Mouse (Mus musculus) embryo, embryonic 11.5 days (tissue): Measurements from ENCODE around the gene Btbd11.

Experiments used
- DNase-seq: peaks from one replicate; pipeline ENCODE4 v3.0.0-alpha.2; 2012; ENCODE audit warnings: low read depth, low spot score

Btbd11 gene

DNA sequence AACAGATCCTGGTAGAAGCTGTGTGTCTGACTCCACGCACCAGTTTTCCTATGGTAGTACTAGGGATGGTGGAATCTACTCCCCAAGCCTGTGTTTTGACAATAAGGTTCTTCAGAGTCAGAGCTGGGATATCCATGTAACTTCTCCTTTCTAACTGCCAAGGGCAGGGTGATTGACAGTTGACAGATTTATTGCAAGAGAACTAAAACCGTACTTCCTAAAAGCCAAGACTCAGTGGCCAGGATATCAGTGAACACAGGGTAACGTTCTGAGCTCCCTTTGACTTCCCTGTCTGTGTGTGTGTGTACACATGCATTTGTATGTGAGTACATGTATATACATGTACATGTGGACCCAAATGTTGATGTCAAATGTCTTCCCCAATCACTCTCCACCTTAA lies 201.1 kb downstream of the Btbd11 start:
- no peak for DNase-seq

DNA sequence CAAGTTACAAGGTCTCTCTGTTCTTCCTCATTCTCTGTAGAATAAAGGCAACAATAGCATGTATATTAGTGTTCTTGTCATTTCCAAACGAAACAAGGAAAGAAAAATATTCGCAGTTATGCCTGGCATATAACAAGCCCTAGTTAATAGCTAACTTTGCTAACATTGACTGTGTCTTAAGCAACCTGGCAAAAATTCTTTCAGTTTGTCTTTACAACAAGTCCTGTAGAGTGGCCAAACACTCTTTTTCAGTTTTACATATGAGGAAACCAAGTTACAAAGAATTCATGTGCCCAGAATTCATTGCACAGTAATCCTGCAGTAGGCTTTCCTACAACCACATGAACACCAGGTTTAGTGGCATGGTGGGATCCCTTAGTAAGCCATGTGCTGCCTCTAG lies 203.4 kb downstream of the Btbd11 start:
- DNase-seq: no peak

DNA sequence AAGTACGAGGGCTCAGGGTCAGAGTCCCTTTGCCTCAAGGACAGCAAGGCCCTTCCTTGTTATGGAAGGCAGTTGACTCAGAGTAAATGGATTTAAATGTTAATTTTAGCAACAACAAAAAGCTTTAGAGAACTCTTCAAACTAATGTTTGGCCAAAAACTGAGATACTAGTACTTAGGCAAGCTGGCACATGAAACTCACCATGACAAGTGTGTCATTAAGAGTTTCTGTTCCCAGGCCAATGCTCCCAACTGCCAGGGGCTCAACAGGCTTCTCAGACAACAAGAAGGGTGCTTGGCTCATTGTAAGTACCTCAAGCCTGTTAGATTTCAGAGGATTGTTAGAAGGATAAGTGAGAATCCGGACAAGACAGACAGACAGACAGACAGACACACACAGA lies 204.7 kb downstream of the Btbd11 start:
- DNase-seq: no peak

DNA sequence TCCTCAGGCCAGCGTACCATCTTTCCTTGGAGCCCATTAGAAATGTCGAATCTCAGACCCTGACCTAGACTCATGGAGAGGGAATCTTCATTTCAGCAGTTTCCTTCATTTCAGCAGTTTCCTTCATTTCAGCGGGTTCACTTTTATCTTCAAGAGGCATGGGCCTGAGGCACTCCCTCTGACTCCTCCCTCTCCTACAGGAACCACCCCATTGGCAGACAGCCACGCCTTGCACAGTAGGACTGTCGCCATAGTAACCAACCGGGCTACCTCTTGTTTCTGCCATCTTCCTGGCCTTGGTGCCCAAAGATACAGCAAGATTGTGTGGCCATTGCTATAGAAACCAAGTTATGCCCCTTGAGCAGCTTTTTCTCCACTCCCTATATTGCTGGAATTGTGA lies 205.4 kb downstream of the Btbd11 start:
- DNase-seq: no peak

DNA sequence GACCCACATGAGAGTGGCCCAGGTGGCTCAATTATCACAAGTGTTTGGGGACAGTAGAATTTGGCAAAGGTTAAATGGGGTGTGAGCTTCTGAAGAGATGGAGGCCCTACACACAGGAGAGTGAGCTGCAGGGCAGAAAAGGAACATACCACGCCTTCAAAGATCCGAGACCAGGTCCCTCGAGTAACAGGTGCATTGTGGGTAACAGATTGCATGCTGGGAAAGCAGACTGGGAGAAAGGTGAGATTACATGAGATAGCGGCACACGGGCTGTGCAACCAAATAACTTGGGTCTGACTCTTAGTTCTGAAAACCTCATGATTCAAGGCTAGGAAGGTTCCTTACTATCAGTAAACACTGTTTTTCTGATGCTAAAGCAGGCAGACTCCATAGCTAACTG lies 209.7 kb downstream of the Btbd11 start:
- DNase-seq: no peak

DNA sequence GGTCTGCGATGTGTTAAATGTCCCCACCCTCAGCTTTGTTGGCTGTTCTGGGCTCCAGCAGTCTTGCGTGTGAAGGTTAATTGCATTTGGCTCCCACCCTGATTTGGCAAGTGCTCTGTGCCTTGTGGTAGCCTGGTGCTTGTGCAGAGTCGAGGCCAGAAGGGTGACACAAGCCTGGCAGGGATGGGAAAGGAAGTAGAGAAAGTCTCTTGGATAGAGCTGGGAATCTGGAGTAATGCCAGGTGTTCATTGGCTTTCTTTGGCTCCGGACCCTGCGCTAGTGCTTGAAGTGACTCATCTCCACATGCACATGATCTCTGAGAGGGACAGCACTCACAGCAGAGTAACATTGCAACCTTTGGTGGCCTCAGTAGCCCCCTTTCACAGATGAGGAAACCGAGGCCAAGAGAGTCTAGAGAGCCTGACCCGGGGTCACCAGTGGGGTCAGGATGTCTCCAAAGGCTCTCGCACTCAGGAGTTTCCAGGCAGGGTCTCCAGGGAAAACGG lies 211.5 kb downstream of the Btbd11 start:
- no peak for DNase-seq

DNA sequence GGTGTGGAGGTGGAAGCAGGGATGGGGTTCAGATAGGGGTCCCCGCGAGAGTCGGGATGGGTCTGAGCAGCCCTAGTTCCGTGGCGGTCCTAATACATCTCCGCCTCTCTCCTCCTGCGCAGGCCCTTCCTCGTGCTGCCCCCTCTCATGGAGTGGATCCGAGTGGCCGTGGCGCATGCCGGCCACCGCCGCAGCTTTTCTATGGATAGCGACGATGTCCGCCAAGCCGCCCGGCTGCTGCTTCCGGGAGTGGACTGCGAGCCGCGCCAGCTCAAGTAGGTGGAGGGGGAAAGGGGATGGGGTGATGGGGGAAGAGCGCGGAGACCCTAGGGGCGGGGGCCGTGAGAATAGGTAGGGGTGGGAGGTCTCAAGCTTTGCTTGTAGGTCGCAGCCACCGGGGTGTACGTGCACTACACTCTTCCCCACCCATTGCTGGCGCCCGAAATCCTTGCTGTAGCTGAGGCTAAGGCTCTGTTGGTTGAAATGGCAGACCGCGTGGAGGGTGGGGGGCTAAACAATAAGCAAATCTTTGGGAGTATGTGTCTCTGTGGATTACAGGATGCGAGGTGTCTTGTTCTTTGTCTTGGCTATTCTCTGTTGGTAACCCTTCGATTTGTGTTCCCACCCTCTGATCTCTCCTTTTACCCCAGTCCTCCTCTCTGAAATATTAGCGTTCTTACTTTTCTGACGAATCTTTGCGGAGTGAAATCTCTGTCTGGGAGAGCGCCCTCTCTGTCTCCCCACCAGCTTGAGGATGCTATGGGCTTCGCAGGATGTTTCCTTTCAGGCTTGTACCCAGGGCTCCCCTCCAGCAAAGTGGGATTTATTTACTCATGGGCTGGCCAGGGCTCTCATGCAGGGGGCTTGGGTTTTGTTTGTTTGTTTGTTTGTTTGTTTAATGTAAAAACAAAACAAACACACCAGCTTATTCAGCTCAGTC lies 212.3 kb downstream of the Btbd11 start:
- DNase-seq: no peak

DNA sequence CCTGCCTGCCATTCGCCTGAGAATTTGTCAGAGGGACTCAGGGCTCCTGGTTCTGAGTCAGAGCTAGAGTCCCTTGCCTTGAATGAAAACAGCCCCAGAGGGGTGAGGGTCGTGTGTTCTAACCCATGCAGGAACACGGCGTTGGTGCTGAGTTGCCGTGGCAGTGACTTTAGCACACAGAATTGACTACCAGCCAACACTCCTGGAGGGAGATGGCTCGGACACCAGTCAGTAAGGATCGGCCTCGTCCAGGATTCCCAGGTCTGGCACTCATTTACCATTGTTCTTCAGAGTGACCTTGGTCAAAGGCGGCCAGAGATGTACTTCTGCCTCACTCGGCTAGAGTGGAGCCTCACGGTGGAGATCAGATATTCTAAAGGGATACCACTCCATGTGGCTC lies 215.9 kb downstream of the Btbd11 start:
- no peak for DNase-seq

DNA sequence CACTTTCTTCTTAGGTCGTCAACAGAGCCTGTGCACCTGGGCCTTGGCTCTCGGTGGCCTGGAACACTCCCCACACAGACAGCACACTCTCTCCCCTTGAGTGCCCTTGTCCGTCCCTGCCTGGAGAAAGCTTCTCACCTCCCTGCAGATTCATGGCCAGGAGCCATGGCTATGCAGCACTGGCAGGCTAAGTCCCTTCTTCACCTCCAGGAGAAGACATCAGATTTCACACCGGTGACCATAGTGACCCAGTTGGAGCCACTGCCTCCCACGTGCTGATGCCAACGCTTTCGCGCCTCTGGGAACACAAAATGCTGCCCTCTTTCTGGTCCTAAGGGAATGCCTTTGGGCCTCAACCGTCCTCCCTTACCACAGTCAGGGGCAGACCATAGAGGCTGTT lies 217.9 kb downstream of the Btbd11 start:
- DNase-seq: no peak

DNA sequence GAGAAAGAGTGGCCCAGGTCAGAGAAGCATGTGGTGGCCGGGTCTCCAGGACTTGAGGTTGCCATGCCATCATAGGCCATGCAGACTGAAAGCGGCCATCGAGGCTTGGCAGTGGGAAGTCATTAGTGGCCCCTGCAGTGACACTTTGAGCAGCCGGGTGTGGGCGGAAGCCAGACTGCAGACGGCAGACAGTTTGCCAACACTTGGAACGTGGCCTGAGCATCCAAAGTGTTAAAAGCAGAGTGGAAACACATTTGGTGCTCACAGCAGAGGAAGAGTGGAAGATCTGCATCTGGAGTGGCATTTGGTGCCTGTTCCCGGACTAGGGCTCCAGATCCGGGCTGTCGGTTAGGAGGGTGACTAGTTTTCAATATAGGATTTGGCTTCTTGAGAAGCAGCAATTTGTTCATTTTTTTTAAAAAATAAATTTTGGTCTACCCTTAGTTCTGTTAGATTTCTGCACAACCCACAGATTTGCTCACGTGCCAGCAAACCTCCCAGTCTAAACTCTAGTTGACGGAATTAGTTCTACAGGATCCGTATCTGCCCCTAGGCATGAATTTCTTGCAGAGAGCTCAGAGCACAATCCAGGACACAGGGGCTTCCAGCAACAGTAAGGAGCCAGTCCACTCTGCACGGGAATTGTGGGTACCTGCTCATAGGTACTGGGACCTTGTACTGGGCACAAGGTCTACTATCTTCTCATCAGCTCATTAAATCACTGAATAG lies 222.1 kb downstream of the Btbd11 start:
- DNase-seq: no peak

DNA sequence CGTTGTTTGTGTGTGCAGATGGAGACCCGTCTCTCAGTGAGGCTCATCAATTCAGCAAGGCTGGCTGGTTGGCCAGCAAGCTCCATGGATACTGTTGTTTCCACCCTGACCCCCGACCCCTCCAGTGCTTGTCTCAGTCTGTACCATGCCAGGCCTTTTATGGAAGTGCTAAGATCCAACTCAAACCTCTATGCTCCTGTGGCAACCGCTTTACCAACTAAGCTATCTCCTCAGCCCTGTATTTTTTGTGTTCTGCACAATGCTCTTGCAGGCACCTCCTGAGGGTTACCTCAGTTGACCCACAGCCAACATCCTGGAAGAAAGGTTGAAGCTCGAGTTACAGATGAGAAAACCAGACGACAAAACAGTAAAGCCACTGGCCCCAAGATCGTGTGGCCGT lies 230.5 kb downstream of the Btbd11 start:
- no peak for DNase-seq

DNA sequence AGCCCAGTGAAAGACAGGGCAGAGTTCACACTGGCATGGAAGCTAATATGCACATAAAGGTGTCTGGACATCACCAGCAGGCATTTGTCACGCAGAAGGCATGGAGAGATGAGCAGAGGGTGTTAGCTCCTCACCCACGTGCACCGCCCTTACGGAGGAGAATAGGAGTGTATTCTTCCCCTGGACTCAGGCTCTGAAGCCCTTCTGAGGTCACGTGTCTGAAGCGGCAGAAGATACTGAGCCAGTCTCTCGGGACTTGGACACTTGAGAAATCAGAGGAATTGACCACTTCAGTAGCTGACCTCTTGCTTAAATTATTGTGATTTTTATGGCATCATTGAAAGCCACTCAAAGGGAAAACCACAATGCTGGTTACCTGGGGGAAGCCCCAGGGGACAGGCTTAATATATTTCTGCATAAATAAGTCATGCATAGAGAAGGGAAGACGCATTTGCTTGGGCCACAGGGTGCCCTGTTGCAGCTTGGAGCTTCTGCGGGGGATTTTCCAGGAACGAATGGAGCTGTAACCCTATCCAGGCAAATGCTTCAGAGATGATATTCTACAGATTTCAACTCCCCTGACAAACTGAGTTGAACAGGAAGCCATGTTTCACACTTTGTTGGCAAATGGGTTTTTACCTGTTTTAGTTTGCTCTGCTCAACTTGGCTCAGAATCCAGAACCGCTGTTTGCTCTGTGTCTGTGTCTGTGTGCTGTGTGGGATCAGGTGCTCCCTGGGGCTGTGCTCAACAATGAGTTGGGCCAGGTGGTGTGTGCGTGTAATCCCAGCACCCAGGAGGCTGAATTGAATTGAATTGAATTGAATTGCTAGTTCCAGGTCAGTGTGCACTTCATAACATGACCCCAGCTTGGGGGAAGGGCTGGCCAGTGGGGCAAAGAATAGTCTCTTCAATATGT lies 231.1 kb downstream of the Btbd11 start:
- no peak for DNase-seq

DNA sequence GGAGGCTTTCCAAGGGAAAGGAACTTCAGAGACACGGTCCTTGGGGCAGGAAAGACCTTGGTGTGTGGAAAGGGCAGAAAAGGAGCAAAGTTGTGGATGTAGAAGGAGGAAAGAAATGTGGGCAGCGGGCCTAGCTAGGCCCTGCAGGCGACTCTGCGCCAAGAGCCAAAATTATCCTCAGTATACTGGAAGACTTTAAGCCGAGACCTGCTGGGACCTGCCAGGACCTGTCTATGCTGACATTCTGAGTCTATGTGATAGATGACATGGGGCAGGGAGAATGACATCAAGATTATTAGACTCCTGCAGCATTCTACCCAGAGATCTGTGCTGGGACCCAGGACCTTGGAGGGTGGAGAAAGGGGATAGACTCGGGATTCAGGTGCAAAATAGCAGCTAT lies 234.5 kb downstream of the Btbd11 start:
- DNase-seq: no peak

DNA sequence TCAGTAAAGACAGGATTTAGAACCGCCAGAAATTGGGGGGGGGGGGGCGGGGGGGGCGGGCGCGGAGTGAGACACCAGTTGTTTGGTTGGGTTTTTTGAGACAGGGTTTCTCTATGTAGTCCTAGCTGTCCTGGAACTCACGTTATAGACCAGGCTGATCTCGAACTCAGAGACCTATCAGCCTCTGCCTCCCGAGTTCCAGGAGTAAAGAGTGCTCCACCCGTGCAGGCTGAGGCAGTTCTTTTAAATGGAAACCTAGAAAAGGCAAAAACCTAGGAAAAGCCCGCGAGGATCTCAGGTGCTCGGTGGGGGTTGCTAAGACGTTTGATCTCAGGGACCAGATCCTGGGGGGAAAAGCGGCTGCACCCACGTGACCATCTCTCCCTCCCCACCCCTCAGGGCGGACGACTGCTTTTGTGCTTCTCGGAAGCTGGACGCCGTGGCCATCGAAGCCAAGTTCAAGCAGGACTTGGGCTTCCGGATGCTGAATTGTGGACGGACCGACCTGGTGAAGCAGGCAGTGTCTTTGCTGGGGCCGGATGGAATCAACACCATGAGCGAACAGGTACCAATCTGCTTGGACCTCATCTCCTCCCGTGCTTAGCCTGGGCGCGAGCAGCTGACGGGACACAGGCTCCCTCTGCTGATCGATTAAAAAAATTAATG lies 238.0 kb downstream of the Btbd11 start:
- DNase-seq: peak; percentile 29

DNA sequence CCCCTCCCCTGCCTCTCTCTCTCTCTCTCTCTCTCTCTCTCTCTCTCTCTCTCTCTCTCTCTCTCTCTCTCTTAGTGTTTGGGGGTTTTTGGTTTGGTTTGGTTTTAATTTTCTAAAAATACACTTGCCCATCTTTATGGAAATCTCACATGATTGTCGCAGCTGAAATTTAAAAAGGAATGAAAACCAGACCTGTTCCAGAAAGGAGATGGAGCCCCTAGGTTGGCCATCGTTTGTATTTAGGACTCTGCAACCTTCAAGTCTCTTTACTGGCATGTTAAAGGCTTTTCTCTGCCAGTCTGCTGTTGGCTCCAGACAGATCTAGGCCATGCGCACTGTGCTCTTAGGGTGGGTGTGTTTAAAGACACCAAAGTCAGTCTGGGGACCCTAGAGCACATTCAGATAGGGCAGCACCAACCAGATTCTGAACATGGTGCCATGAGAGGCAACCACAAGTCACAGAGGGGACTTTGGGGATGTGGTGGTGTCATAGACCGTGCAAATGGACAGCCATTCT lies 238.6 kb downstream of the Btbd11 start:
- DNase-seq: no peak

DNA sequence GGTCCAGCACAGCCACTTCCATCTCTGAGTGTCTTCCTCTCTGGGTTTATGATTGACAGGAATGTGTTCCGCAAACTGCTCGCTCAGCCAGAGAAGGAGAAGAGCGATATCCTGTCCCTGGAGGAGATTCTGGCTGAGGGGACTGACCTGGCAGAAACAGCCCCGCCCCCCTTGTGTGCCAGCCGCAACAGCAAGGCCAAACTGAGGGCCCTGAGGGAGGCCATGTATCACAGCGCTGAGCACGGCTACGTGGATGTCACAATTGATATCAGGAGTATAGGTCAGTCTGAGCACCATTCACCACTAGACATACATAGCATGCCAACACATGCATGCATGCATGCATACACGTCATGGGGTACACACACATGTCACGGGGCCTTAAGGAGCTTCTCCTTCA lies 245.4 kb downstream of the Btbd11 start:
- DNase-seq: no peak

DNA sequence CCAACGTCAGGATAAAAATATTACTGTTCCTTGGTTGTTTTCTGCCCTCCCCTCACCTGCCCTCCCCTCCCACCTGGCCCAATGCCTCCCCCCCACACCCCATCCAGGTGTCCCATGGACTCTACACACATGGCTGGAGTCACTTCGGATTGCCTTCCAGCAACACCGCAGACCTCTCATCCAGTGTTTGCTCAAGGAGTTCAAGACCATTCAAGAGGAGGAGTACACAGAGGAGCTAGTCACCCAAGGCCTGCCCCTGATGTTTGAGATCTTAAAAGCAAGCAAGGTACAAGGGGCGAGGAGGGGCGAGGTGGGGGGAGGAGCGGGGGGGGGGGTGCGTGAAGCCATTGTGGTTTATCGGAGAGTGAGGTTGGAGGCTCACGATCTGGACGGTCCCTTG lies 247.0 kb downstream of the Btbd11 start:
- no peak for DNase-seq

DNA sequence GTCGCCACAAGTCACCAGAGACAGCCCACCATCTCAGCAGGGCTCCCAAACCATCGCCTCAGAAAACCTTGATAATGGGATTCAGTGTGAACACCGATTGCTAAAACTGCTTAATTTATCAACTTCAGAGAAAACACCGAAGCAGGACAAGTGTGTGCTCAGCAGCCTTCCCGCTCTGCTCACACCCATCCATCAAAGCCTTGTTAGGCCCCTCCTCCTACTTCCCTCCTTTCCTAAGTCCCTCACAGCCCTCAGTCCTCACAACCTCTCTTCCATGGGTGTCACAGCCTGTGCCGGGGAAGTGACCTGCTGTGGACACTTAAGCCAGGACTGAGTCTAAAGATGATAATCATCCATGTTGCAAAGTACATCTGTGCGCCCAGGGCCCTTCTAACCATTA lies 251.0 kb downstream of the Btbd11 start:
- no peak for DNase-seq

DNA sequence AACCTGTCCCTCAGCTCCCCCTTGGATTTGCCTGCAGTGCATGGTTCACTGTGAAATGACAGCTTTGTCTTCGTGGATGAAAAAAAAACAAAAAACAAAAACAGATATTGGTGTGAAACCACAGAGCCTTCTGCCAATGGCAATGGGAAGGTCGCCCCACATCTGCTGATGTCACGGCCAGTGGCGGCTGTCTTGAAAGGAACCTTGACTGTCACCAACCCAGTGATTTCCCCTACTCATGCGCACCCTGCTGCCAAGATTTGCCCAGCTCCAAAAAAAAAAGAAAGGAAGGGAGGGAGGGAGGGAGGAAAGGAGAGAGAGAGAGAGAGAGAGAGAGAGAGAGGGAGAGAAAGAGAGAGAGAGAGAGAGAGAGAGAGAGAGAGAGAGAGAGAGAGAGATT lies 251.5 kb downstream of the Btbd11 start:
- no peak for DNase-seq

DNA sequence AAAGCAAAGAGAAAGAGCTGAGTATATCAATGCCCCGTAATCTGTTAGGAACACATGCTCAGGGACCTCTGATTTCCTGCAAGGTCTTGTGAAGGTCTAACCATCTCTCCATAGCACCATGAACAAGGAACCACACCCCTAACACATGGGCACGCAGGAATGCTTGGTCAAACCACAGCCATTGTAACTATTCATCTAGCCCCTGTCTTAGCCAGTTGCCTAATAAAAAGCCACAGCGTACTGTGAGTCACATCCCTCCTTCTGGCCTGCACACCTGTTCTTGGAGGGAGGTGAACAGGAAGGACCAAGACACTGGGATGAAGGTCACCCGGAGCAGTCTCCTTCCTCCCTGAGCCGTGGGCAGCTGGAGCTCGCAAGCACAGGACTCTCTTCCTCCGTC lies 253.0 kb downstream of the Btbd11 start:
- DNase-seq: no peak

DNA sequence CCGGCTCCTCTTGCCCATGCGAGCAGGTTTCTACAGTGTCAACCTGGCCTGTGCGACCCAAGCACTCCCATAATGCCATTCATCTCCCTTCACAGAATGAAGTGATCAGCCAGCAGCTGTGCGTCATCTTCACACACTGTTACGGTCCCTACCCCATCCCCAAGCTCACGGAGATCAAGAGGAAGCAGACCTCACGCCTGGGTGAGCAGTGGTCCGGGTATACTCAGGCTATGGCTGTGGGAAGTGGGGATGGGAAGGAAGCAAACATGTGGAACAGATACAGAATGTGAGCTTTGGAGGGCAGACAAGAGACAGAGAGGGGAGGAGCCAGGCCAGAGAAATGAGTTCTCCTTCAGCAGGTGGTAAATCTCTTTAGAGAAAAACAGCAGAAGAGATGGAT lies 253.8 kb downstream of the Btbd11 start:
- no peak for DNase-seq
